Mouse (Mus musculus) heart, embryonic 11.5 days (tissue): ENCODE measurements around the gene Cyb561d2. TPM values are rescaled to one million over a fixed set of nuclear protein-coding genes. Genes with fewer than 3 reads are reported as not detected.

Experiments used
- ATAC-seq: fragments of 200-750 bp; cut with Nextera tagmentation; replicated peaks from 2 replicates; pipeline ENCODE4 v1.8.0; 2017; ENCODE audit warnings: moderate library complexity; ENCODE audit not compliant: insufficient number of reproducible peaks, low FRiP score, low TSS enrichment
- H3K27ac ChIP-seq: fragments of 300-500 bp; sonication (generic); 2 replicates; pipeline ENCODE4 v1.5.1; 2014; ENCODE audit warnings: mild to moderate bottlenecking, low read depth, low read length
- H3K27me3 ChIP-seq: fragments of 300-500 bp; sonication (generic); 2 replicates; pipeline ENCODE4 v1.6.1; 2014; ENCODE audit warnings: mild to moderate bottlenecking, low read length, mixed read lengths; ENCODE audit not compliant: control insufficient read depth, insufficient read depth
- H3K36me3 ChIP-seq: fragments of 300-500 bp; sonication (generic); 2 replicates; pipeline ENCODE4 v1.6.1; 2014; ENCODE audit warnings: mild to moderate bottlenecking, low read length, moderate library complexity, mixed read lengths; ENCODE audit not compliant: control insufficient read depth, insufficient read depth
- H3K4me1 ChIP-seq: fragments of 300-500 bp; sonication (generic); 2 replicates; pipeline ENCODE4 v1.6.1; 2014; ENCODE audit warnings: low read length; ENCODE audit not compliant: control insufficient read depth, insufficient read depth
- H3K4me2 ChIP-seq: fragments of 300-500 bp; sonication (generic); 2 replicates; pipeline ENCODE4 v1.6.1; 2014; ENCODE audit warnings: mild to moderate bottlenecking, moderate library complexity
- H3K4me3 ChIP-seq: fragments of 300-500 bp; sonication (generic); 2 replicates; pipeline ENCODE4 v1.5.1; 2014; ENCODE audit warnings: low read depth, low read length
- H3K9ac ChIP-seq: fragments of 300-500 bp; sonication (generic); 2 replicates; pipeline ENCODE4 v1.6.1; 2014; ENCODE audit warnings: mild to moderate bottlenecking, low read depth, low read length, moderate library complexity
- H3K9me3 ChIP-seq: fragments of 300-500 bp; sonication (generic); replicated peaks from 2 replicates; pipeline ENCODE4 v1.6.1; 2016; ENCODE audit warnings: low read length; ENCODE audit not compliant: control insufficient read depth
- WGBS: fragments of 180-500 bp; shearing (Covaris S2); extraction: QIAGEN DNeasy Blood & Tissue Kit; methylation state at CpG from one replicate; pipeline ENCODE4 v1.1.7; 2014; ENCODE audit not compliant: insufficient replicate concordance; 5-methylcytosine and 5-hydroxymethylcytosine counted together
- polyA plus RNA-seq: library from polyadenylated mRNA; unstranded; fragments of >200 nt; fragmentation: Nextera tagmentation; extraction: Ambion mirVana; gene quantifications from 2 replicates; pipeline ENCODE4 v1.2.1, GENCODE M21; 2014

Gene Cyb561d2
- 16.6 and 21.9 TPM in 2 replicates for polyA plus RNA-seq

DNA sequence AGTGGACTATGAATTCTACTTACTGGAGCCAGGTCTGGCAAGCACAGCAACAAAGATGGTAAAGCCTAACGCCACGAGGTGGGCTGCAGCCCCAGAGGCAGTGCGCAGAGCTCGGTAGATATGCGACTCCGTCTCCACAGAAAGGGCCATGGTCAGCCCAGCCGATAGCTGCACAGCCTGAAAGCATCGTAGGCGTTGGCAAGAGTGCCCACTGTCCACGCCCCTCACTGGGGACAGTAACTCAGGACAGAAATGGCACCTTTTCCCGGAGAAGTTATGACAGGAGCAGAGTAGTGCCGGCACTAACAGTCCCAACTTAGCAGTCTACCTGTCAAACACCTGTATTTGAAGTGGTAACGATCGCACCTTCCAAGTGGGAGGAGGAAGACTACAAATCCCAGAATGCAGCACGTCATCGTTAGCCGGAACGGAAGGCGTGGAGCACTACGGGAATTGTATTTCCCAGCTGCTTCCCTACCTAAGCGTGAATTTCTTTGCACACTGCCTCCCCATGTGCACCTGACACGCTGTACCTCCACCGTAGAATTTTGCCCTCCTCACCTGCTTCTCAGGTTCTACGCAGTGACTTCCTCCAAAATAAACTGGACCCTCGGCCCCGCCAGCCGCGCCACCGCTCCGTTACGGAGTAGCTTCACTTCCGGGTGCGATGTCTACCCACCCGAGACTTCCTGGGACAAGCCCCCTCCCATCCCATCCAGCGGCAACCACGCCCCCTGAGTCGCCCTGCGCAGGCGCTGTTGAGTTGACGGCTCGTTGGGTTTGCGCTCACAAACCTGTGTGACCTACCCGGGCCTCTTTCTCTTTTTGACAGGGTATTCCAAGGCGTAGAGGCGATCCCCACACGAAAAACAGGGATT lies at the start of gene Cyb561d2, which contains the start of gene Nprl2:
Gene Cyb561d2, minus strand, starts transcription at position 720 of the 878 bp plus-strand sequence.
Gene Nprl2, plus strand, starts transcription at position 753 of the 878 bp plus-strand sequence.
- Histone ChIP-seq H3K36me3 (0 out of 2 replicates have a peak, but pooled peaks cover 9% of the 10 kb centered on the region), H3K9ac (peak within 1 kb of the TSS; percentile 67), H3K4me2 (peak within 1 kb of the TSS; percentile 73), H3K9me3 (no peaks in the 10 kb centered on the region), H3K4me1 (peaks cover 23% of the 10 kb centered on the region), H3K27ac (no peak within 1 kb of the TSS), H3K27me3 (no peaks in the 10 kb centered on the region), H3K4me3 (peak within 1 kb of the TSS; percentile 60)
- peak; percentile 81 for ATAC-seq
- under 1% methylated on average over 46 of the region's 46 CpGs for WGBS

DNA sequence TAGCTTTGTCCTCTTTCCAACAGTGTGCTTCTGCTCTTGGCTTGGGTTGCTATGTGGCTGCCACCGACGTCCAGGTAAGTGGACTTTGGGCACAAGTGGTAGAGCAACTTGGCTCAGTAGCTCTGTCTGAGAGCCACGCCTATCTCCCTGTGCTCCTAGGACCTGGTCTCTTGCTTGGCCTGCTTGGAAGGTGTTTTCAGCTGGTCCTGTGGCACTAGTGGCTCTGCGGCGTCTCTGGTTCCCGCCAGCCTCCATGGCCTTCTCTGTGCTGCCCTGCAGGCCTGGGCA lies 48.7 kb upstream of the Cyb561d2 start:
- 92% methylated on average over 6 of the region's 6 CpGs for WGBS
- no peak overlapping the region for H3K27ac ChIP-seq
- H3K4me1 ChIP-seq, result peaks cover 28% of the 10 kb centered on the region
- H3K36me3 ChIP-seq, result peaks cover 33% of the 10 kb centered on the region
- H3K9me3 ChIP-seq, result no peaks in the 10 kb centered on the region
- no peak for ATAC-seq
- H3K4me2 ChIP-seq, result no peak overlapping the region
- no peaks in the 10 kb centered on the region for H3K27me3 ChIP-seq
- no peak overlapping the region for H3K4me3 ChIP-seq
- no peak overlapping the region for H3K9ac ChIP-seq

DNA sequence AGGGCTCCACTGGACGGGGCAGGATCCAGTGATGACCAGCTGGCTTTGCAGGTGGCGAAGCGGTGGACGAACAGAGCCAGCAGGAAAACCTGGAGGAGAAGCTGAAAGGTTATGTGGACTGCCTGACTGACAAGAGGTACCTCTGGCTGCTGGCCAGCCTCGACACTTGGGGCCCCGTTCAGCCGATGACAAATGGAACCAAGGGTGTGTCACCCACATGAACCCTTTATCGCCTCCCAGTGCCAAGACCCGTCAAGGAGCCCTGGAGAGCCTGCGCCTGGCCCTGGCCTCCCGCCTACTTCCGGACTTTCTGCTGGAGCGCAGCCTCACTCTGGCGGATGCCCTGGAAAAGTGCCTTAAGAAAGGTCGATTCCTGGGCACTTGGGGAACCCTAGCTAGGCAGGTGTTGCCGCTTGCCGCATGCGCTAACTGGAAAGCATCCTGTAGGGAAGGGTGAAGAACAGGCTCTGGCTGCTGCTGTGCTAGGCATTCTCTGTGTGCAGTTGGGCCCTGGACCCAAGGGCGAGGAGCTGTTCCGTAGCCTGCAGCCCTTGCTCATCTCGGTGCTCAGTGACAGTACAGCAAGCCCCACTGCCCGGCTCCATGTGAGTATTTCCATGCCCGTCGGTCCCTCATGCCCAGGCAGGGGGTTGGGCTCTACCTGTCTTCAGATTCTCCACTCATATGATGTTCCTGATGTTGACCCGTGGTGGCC lies 48.2 kb upstream of the Cyb561d2 start:
- peaks cover 28% of the 10 kb centered on the region for H3K4me1 ChIP-seq
- no peaks in the 10 kb centered on the region for H3K9me3 ChIP-seq
- no peak for ATAC-seq
- no peaks in the 10 kb centered on the region for H3K27me3 ChIP-seq
- peak overlapping the region; percentile 3; the same call in 1 of the 2 replicates for H3K9ac ChIP-seq
- H3K27ac ChIP-seq, result peak overlapping the region; percentile 12; the same call in 1 of the 2 replicates
- peaks cover 33% of the 10 kb centered on the region for H3K36me3 ChIP-seq
- peak overlapping the region; percentile 91 for H3K4me2 ChIP-seq
- 80% methylated on average over 25 of the region's 25 CpGs for WGBS
- no peak overlapping the region for H3K4me3 ChIP-seq

DNA sequence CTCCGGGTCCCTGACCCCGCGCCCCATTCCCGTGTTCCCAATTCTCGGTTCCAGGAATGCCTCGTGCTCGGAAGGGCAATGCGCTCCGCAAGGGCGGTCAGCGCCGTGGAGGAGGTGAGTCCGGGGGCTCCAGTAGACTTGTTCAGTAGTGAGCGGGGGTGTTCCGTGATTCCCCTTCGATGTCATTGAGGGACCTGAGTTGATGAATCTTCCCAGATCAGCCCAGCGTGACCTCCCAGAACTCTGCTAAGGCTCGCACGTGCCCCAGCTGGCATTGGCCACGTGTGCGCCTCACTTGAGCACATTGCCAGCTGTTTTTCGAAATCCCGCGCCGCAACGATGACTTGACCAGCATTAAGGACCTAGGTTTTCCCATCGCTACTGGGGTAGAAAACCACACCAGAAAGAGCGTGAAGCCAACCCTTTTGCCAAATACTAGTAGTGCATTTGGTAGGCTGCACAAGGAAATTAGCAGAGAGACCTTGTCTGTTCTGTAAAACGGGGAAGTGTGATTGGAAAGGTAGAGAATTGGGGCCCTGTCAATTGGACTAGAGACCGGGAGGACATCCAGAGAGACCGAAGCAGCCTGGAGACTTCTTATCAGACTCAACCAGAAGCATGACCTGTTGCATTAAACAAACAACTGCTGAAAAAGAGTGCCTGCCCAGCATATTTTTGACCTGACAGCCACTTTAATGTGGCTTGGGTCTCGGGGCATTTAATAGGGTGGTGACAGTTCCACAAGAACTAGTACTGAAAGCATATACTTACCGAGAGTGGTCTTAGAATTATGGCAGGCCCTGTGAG lies 46.0 kb upstream of the Cyb561d2 start:
- 2% methylated on average over 33 of the region's 33 CpGs for WGBS
- peak overlapping the region; percentile 80 for H3K27ac ChIP-seq

DNA sequence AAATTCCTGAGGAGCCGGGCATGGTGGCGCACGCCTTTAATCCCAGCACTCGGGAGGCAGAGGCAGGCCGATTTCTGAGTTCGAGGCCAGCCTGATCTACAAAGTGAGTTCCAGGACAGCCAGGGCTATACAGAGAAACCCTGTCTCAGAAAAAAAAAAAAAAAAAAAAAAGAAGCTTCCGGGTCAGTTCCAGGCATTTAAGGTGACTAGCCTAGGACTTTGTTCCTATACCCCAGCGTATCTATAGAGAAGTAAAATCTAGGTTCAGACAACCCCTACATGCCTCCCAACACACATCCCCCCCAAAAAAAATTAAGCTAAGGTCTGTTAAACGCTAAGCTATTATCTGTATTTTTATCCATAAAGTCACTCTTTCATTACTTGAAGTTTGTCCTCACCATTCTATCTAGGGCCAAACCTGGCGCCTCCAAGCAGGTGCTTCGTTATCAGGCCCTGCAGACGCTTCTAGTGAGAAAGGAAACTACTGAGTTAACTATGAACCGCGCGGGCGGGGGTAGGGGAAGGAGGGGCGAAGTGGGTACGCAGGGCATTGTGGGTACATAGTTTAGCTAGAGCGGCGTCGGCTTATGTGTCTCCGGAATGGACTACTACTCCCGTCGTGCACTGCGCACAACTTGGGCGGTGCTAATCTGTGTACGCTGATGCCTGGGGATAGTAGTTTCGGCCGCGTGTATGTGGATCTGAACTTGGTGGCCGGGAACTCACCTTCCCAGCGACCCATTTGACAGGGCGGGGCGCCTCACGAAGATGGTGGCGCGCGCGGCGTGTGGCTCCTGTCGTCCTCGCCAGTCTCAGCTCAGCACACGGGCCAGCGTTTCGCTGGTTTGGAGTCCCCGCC lies 45.2 kb upstream of the Cyb561d2 start, which contains the start of gene Ifrd2:
Gene Ifrd2, plus strand, starts transcription at position 669 of the 859 bp plus-strand sequence.
- peak; percentile 96 for ATAC-seq
- H3K4me2 ChIP-seq, result peak within 1 kb of the TSS; percentile 91
- peaks cover 20% of the 10 kb centered on the region for H3K36me3 ChIP-seq
- H3K9ac ChIP-seq, result peak within 1 kb of the TSS; percentile 85
- H3K9me3 ChIP-seq, result no peaks in the 10 kb centered on the region
- H3K4me1 ChIP-seq, result peaks cover 22% of the 10 kb centered on the region
- H3K27me3 ChIP-seq, result no peaks in the 10 kb centered on the region
- 13% methylated on average over 46 of the region's 46 CpGs for WGBS
- H3K27ac ChIP-seq, result peak within 1 kb of the TSS; percentile 80
- peak within 1 kb of the TSS; percentile 74 for H3K4me3 ChIP-seq

More for the DNA sequence above, 46.0 kb upstream of the Cyb561d2 start:
- H3K4me3 ChIP-seq, result peak overlapping the region; percentile 74
- no peaks in the 10 kb centered on the region for H3K9me3 ChIP-seq
- H3K9ac ChIP-seq, result peak overlapping the region; percentile 85
- H3K36me3 ChIP-seq, result peaks cover 27% of the 10 kb centered on the region
- H3K27me3 ChIP-seq, result no peaks in the 10 kb centered on the region
- H3K4me1 ChIP-seq, result peaks cover 26% of the 10 kb centered on the region
- ATAC-seq, result peak; percentile 7
- H3K4me2 ChIP-seq, result peak overlapping the region; percentile 91

DNA sequence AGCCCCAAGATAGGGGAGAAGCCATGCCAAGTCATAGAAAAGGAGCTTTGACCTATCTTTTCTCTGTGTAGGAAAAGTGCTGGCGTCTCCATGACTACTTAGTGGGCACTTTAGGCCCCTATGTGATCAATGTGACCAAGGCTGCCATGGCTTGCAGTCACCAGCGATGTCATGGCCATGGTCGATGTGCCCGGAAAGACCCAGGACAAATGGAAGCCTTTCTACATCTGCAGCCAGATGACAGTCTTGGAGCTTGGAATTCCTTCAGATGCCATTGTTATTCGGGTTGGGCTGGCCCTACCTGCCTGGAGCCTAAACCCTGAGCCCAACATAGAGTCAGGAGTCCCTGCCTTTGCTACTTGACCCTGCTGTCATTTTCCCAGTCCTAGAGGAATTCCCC lies 44.5 kb upstream of the Cyb561d2 start:
- Histone ChIP-seq H3K9me3 (no peaks in the 10 kb centered on the region), H3K4me2 (peak overlapping the region; percentile 91), H3K27me3 (no peaks in the 10 kb centered on the region), H3K27ac (peak overlapping the region; percentile 41), H3K36me3 (peaks cover 13% of the 10 kb centered on the region), H3K4me1 (peaks cover 27% of the 10 kb centered on the region), H3K9ac (no peak overlapping the region), H3K4me3 (peak overlapping the region; percentile 5; the same call in 1 of the 2 replicates)
- WGBS, result 83% methylated on average over 5 of the region's 5 CpGs
- no peak for ATAC-seq

DNA sequence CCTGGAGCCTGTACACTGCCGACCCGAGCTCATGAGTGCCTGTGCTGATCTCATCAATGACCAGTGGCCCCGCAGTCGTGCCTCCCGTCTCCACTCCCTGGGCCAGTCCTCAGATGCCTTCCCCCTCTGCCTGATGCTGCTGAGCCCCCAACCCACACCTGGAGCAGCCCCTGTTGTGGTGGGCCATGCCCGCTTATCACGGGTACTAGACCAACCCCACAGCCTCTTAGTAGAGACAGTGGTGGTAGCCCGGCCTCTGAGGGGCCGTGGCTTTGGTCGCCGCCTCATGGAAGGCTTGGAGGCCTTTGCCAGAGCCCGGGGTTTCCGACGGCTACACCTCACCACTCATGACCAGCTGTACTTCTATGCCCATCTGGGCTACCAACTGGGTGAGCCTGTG lies 41.2 kb upstream of the Cyb561d2 start:
- Histone ChIP-seq H3K9ac (no peak overlapping the region), H3K27ac (no peak overlapping the region), H3K4me3 (no peak overlapping the region), H3K4me1 (peaks cover 12% of the 10 kb centered on the region), H3K36me3 (no peaks in the 10 kb centered on the region; the same call in 1 of the 2 replicates), H3K9me3 (no peaks in the 10 kb centered on the region), H3K4me2 (no peak overlapping the region), H3K27me3 (no peaks in the 10 kb centered on the region)
- no peak for ATAC-seq
- 85% methylated on average over 14 of the region's 14 CpGs for WGBS
